7 mouse cellular contexts compared by ENCODE assay signal in the genomic region with DNA sequence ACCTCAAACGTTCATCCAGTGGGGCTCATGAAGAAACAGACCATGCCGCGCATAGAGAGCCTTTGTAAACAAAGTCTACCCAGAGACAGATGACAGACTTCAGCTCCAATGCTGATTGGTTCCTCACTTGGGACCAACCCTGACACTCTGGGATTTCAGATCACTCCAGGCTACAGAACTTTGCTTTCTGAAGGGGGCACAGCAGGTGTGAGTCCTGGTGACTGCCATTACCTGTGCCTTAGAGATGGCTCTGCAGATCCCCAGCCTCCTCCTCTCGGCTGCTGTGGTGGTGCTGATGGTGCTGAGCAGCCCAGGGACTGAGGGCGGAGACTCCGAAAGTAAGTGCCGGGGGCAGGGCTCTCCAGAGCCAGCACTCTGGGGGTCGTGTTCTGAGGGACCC. TPM values are rescaled to one million over a fixed set of nuclear protein-coding genes. Genes with fewer than 3 reads are reported as not detected.
DNase-seq lines count a peak whose midpoint lies in the region; ATAC-seq lines count a peak whose summit lies in the region.

No protein-coding gene starts in this region.

- no peaks in the 10 kb centered on the region for H3K9me3 ChIP-seq in intestine, embryonic 16.5 days (ENCODE audit: control insufficient read depth, low read length)

- 2% methylated on average over 8 of the region's 8 CpGs for WGBS in intestine, embryonic 16.5 days

- H3K27ac ChIP-seq in intestine, embryonic 16.5 days (ENCODE audit: low read length): no peak overlapping the region

- peak; percentile 67 for DNase-seq in adrenal gland, adult 2 months
- peak; percentile 89 for DNase-seq in embryo, embryonic 10 days (ENCODE audit: low spot score)
- DNase-seq in left cerebral cortex, postnatal 25 days (ENCODE audit: low spot score in 2 of 2): peak; percentile 75 to 78
- DNase-seq in right cerebral cortex, postnatal 4 days: peak; percentile 61

- H3K4me2 ChIP-seq in intestine, embryonic 16.5 days (ENCODE audit: low read depth, low read length): peak overlapping the region; percentile 91

- no peaks in the 10 kb centered on the region for H3K36me3 ChIP-seq in intestine, embryonic 16.5 days (ENCODE audit: control insufficient read depth, insufficient read depth, low read length)

- ATAC-seq in granulocyte monocyte progenitor cell, adult 5-6 weeks (replicated peaks; ENCODE audit: poor library complexity, severe bottlenecking): peak; percentile 76
- peak; percentile 81 for ATAC-seq in intestine, embryonic 16.5 days
- ATAC-seq in megakaryocyte-erythroid progenitor cell, adult 5-6 weeks (replicated peaks; ENCODE audit: low FRiP score, low TSS enrichment, poor library complexity, severe bottlenecking): peak; percentile 88

- H3K9ac ChIP-seq in intestine, embryonic 16.5 days (ENCODE audit: low read depth, low read length): peak overlapping the region; percentile 57; the same call in 1 of the 2 replicates

- intact Hi-C loops in left cerebral cortex, postnatal 25 days (cut with DNase I): no loop called here

- H3K4me1 ChIP-seq in intestine, embryonic 16.5 days (ENCODE audit: control insufficient read depth, insufficient read depth, low read length): peaks cover 8% of the 10 kb centered on the region; the same call in 1 of the 2 replicates

- peaks cover 19% of the 10 kb centered on the region; the same call in 1 of the 2 replicates for H3K27me3 ChIP-seq in intestine, embryonic 16.5 days (replicated peaks; ENCODE audit: control insufficient read depth, insufficient read depth, low read length)

- peak overlapping the region; percentile 55 for H3K4me3 ChIP-seq in intestine, embryonic 16.5 days (ENCODE audit: low read length)

RNA-seq across cellular contexts. Expression of a gene that starts 5.6 kb away (rescaled TPM):
- total RNA-seq in adrenal gland, adult 2 months (2021): 10 to 100 TPM; 78.4 to 97.1 TPM
- polyA plus RNA-seq in adrenal gland, adult 2 months (2012; rRNA removed): 364 and 513 TPM in 2 replicates
- 15.3 and 35.8 TPM in 2 replicates for total RNA-seq in granulocyte monocyte progenitor cell, adult 5-6 weeks (2014; fragmentation: Nextera tagmentation)
- 32.7 and 40.7 TPM in 2 replicates for total RNA-seq in granulocyte monocyte progenitor cell, adult 5-6 weeks (2017)
- polyA plus RNA-seq in intestine, embryonic 16.5 days (2015; fragmentation: Nextera tagmentation; extraction: Ambion mirVana): 28.5 and 30.9 TPM in 2 replicates
- total RNA-seq in left cerebral cortex, postnatal 25 days (2021): 1 to 10 TPM; 1.8 to 2.7 TPM
- total RNA-seq in megakaryocyte-erythroid progenitor cell, adult 5-6 weeks (2014; fragmentation: Nextera tagmentation): 20.3 and 24.1 TPM in 2 replicates
- total RNA-seq in megakaryocyte-erythroid progenitor cell, adult 5-6 weeks (2017): 68.7 and 80.9 TPM in 2 replicates

RNA-seq across cellular contexts. Expression of a gene that starts 24.4 kb away (rescaled TPM):
- total RNA-seq in adrenal gland, adult 2 months (2021): 1 to 10 TPM in 1 of 2 experiments, under 1 TPM in 1; 0.49 to 1.3 TPM
- 0.91 TPM in 2 replicates for polyA plus RNA-seq in adrenal gland, adult 2 months (2012; rRNA removed)
- 8.3 and 13.9 TPM in 2 replicates for total RNA-seq in granulocyte monocyte progenitor cell, adult 5-6 weeks (2014; fragmentation: Nextera tagmentation)
- 2.1 and 2.3 TPM in 2 replicates for total RNA-seq in granulocyte monocyte progenitor cell, adult 5-6 weeks (2017)
- 0.15 and 0.21 TPM in 2 replicates for polyA plus RNA-seq in intestine, embryonic 16.5 days (2015; fragmentation: Nextera tagmentation; extraction: Ambion mirVana)
- total RNA-seq in left cerebral cortex, postnatal 25 days (2021): under 1 TPM in 1 of 2 experiments, not detected in 1; 0.23 TPM
- total RNA-seq in megakaryocyte-erythroid progenitor cell, adult 5-6 weeks (2014; fragmentation: Nextera tagmentation): 8.7 and 32.0 TPM in 2 replicates
- total RNA-seq in megakaryocyte-erythroid progenitor cell, adult 5-6 weeks (2017): 7.8 and 10.4 TPM in 2 replicates

RNA-seq across cellular contexts. Expression of a gene that starts 24.6 kb away (rescaled TPM):
- 100 to 1,000 TPM in 1 of 2 experiments, 10 to 100 TPM in 1; 85.9 to 137 TPM for total RNA-seq in adrenal gland, adult 2 months (2021)
- 134 and 150 TPM in 2 replicates for polyA plus RNA-seq in adrenal gland, adult 2 months (2012; rRNA removed)
- 2.4 and 6.9 TPM in 2 replicates for total RNA-seq in granulocyte monocyte progenitor cell, adult 5-6 weeks (2014; fragmentation: Nextera tagmentation)
- 2.4 and 4.8 TPM in 2 replicates for total RNA-seq in granulocyte monocyte progenitor cell, adult 5-6 weeks (2017)
- polyA plus RNA-seq in intestine, embryonic 16.5 days (2015; fragmentation: Nextera tagmentation; extraction: Ambion mirVana): 15.7 and 17.5 TPM in 2 replicates
- total RNA-seq in left cerebral cortex, postnatal 25 days (2021): 1 to 10 TPM; 1.9 to 2.1 TPM
- total RNA-seq in megakaryocyte-erythroid progenitor cell, adult 5-6 weeks (2014; fragmentation: Nextera tagmentation): 2.0 and 4.4 TPM in 2 replicates
- 12.4 and 31.9 TPM in 2 replicates for total RNA-seq in megakaryocyte-erythroid progenitor cell, adult 5-6 weeks (2017)

RNA-seq across cellular contexts. Expression of a gene that starts 42.6 kb away (rescaled TPM):
- total RNA-seq in adrenal gland, adult 2 months (2021): 100 to 1,000 TPM in 1 of 2 experiments, 10 to 100 TPM in 1; 67.3 to 144 TPM
- polyA plus RNA-seq in adrenal gland, adult 2 months (2012; rRNA removed): 59.2 and 66.0 TPM in 2 replicates
- not detected in 2 replicates for total RNA-seq in granulocyte monocyte progenitor cell, adult 5-6 weeks (2014; fragmentation: Nextera tagmentation)
- 2.6 TPM in 2 replicates for total RNA-seq in granulocyte monocyte progenitor cell, adult 5-6 weeks (2017)
- 11.0 and 11.1 TPM in 2 replicates for polyA plus RNA-seq in intestine, embryonic 16.5 days (2015; fragmentation: Nextera tagmentation; extraction: Ambion mirVana)
- total RNA-seq in left cerebral cortex, postnatal 25 days (2021): 1 to 10 TPM; 2.9 to 3.4 TPM
- 5.9 TPM in 1 of 2 replicates, not detected in the other for total RNA-seq in megakaryocyte-erythroid progenitor cell, adult 5-6 weeks (2014; fragmentation: Nextera tagmentation)
- 15.0 and 24.9 TPM in 2 replicates for total RNA-seq in megakaryocyte-erythroid progenitor cell, adult 5-6 weeks (2017)

RNA-seq across cellular contexts. Expression of a gene that starts 59.7 kb away (rescaled TPM):
- 10 to 100 TPM; 43.6 to 55.6 TPM for total RNA-seq in adrenal gland, adult 2 months (2021)
- polyA plus RNA-seq in adrenal gland, adult 2 months (2012; rRNA removed): 61.0 and 64.1 TPM in 2 replicates
- 23.2 and 40.2 TPM in 2 replicates for total RNA-seq in granulocyte monocyte progenitor cell, adult 5-6 weeks (2014; fragmentation: Nextera tagmentation)
- total RNA-seq in granulocyte monocyte progenitor cell, adult 5-6 weeks (2017): 62.7 and 69.6 TPM in 2 replicates
- 7.2 and 9.1 TPM in 2 replicates for polyA plus RNA-seq in intestine, embryonic 16.5 days (2015; fragmentation: Nextera tagmentation; extraction: Ambion mirVana)
- total RNA-seq in left cerebral cortex, postnatal 25 days (2021): 1 to 10 TPM; 5.2 to 5.4 TPM
- 25.8 and 90.1 TPM in 2 replicates for total RNA-seq in megakaryocyte-erythroid progenitor cell, adult 5-6 weeks (2014; fragmentation: Nextera tagmentation)
- total RNA-seq in megakaryocyte-erythroid progenitor cell, adult 5-6 weeks (2017): 49.7 and 50.5 TPM in 2 replicates

Comparison
In these comparisons a context has a peak if more than half of its experiments do, and no peak if none do; other contexts are left out.
1. RNA of a gene that starts 5.6 kb away (total RNA-seq): 78.4 to 97.1 TPM in adrenal gland, adult 2 months, 20.3 to 80.9 TPM in megakaryocyte-erythroid progenitor cell, adult 5-6 weeks and 15.3 to 40.7 TPM in granulocyte monocyte progenitor cell, adult 5-6 weeks; 1.8 to 2.7 TPM in left cerebral cortex, postnatal 25 days; every median in the first group is over 4 times any median in the second.
2. Peak in every context shown above with its lines, with median percentiles within 50 percentile points of each other: DNase-seq and ATAC-seq.